Mouse (Mus musculus) forebrain, embryonic 11.5 days (tissue): ENCODE results near the gene Igfbp5. TPM values are rescaled to one million over a fixed set of nuclear protein-coding genes. Genes with fewer than 3 reads are reported as not detected.
A peak's percentile ranks its signal among the peaks of the same experiment; 100 is the strongest.

Experiments
- ATAC-seq: fragments of 200-750 bp; cut with Nextera tagmentation; replicated peaks from 2 replicates; pipeline ENCODE4 v1.8.0; 2017; ENCODE audit warnings: moderate TSS enrichment; ENCODE audit not compliant: low FRiP score
- DNase-seq: peaks from one replicate; pipeline ENCODE4 v3.0.0-alpha.2; 2017; ENCODE audit warnings: low spot score
- H3K27ac ChIP-seq: fragments of 300-500 bp; sonication (generic); 2 replicates; pipeline ENCODE4 v1.5.1; 2014; ENCODE audit warnings: low read depth, low read length
- H3K27me3 ChIP-seq: fragments of 300-500 bp; sonication (generic); 2 replicates; pipeline ENCODE4 v1.6.1; 2014; ENCODE audit warnings: mild to moderate bottlenecking, low read length, mixed read lengths; ENCODE audit not compliant: control insufficient read depth, insufficient read depth
- H3K36me3 ChIP-seq: fragments of 300-500 bp; sonication (generic); 2 replicates; pipeline ENCODE4 v1.6.1; 2014; ENCODE audit warnings: mild to moderate bottlenecking, low read length, moderate library complexity, mixed read lengths; ENCODE audit not compliant: control insufficient read depth, insufficient read depth
- H3K4me1 ChIP-seq: fragments of 300-500 bp; sonication (generic); replicated peaks from 2 replicates; pipeline ENCODE4 v1.6.1; 2014; ENCODE audit warnings: low read length, mixed read lengths; ENCODE audit not compliant: control insufficient read depth, insufficient read depth
- H3K4me2 ChIP-seq: fragments of 300-500 bp; sonication (generic); 2 replicates; pipeline ENCODE4 v1.6.1; 2014; ENCODE audit warnings: low read depth, mild to moderate bottlenecking, low read length, moderate library complexity, mixed read lengths; ENCODE audit not compliant: severe bottlenecking
- H3K4me3 ChIP-seq: fragments of 300-500 bp; sonication (generic); 2 replicates; pipeline ENCODE4 v1.5.1; 2014; ENCODE audit warnings: low read depth, low read length
- H3K9ac ChIP-seq: fragments of 300-500 bp; sonication (generic); 2 replicates; pipeline ENCODE4 v1.6.1; 2014; ENCODE audit warnings: low read length
- H3K9me3 ChIP-seq: fragments of 300-500 bp; sonication (generic); 2 replicates; pipeline ENCODE4 v1.6.1; 2016; ENCODE audit warnings: low read length, mixed read lengths; ENCODE audit not compliant: control insufficient read depth
- WGBS: fragments of 180-500 bp; shearing (Covaris S2); extraction: QIAGEN DNeasy Blood & Tissue Kit; methylation state at CpG from one replicate; pipeline ENCODE4 v1.1.7; 2014; 5-methylcytosine and 5-hydroxymethylcytosine counted together
- polyA plus RNA-seq: library from polyadenylated mRNA; unstranded; fragments of >200 nt; fragmentation: Nextera tagmentation; extraction: Ambion mirVana; gene quantifications from 2 replicates; pipeline ENCODE4 v1.2.1, GENCODE M21; 2014

Gene Igfbp5
- polyA plus RNA-seq, 1 experiment from 2014 or later: 35.7 TPM

DNA sequence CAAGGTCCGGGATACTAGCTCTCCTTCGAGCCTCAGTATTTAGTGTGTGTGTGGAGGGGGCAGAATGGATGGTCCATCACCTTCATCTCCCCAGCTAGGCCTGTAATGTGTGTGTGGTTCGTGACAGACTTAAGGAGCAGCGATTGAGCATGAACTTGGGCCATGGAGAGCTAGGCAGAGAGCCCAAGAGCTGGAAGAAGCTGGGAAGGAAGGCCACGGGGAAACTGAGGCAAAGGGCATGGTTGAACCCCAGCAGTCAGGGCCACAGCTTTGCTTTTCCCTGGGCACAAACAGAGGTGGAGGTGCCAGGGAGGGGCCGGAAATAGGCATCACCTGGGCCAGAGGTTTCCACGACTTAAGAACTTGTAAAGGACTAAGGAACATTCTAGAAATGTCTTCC, 17.5 kb downstream of the Igfbp5 start:
- Histone ChIP-seq H3K27me3 (no peaks in the 10 kb centered on the region), H3K4me1 (peaks cover 3% of the 10 kb centered on the region; the same call in 1 of the 2 replicates), H3K27ac (no peak overlapping the region), H3K4me3 (no peak overlapping the region), H3K36me3 (no peaks in the 10 kb centered on the region; the same call in 1 of the 2 replicates), H3K4me2 (no peak overlapping the region), H3K9me3 (no peaks in the 10 kb centered on the region), H3K9ac (no peak overlapping the region)
- ATAC-seq: no peak
- 87% methylated on average over 7 of the region's 7 CpGs for WGBS
- DNase-seq: no peak

DNA sequence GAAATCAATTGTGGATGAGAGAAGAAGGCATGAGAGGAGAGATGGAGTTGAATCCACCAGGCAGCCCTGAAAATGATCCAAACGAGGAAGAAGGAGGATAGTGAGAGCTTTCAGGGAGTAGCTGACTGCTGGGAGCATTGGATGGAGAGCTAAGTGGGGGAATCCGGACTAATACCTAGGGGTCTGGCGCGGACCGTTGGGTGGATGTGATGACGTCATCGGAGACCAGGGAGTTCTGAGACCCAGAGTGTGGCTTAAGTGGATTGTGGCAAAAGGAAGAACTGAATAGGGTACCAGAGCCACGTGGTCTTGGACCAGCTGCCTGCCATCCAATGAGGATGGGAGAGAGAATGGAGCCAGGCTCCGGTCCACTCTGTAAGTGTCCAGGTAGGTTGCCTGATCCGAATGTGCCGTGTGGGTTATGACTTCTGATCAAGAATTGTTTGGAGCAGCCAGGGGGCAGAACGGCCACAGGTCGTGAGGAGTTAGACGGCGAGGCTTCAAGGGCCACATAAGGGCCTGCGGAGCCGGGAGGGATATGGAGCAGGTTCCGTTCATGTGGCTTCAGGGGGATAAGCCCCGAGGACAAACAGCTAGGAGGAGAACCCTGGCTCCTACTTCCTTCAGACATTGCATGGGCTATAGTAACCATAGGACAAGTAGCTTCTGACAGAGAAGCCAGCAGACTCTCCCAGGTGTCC, 18.3 kb downstream of the Igfbp5 start:
- ATAC-seq: no peak

GRCm38 (mm10) chr1:72855729-72856128, 19.0 kb downstream of the Igfbp5 start:
- no peaks in the 10 kb centered on the region for H3K27me3 ChIP-seq
- H3K36me3 ChIP-seq: peaks cover 2% of the 10 kb centered on the region; the same call in 1 of the 2 replicates
- DNase-seq (no peak), ATAC-seq (no peak)
- no peak overlapping the region for H3K9ac ChIP-seq
- 87% methylated on average over 10 of the region's 10 CpGs for WGBS
- no peaks in the 10 kb centered on the region for H3K9me3 ChIP-seq
- peaks cover 3% of the 10 kb centered on the region; the same call in 1 of the 2 replicates for H3K4me1 ChIP-seq
- H3K4me3 ChIP-seq: no peak overlapping the region
- H3K4me2 ChIP-seq: no peak overlapping the region
- H3K27ac ChIP-seq: no peak overlapping the region

More for the DNA sequence above, 18.3 kb downstream of the Igfbp5 start:
- no peak overlapping the region for H3K27ac ChIP-seq
- H3K4me3 ChIP-seq: no peak overlapping the region
- DNase-seq: no peak
- H3K9me3 ChIP-seq: no peaks in the 10 kb centered on the region
- WGBS: 85% methylated on average over 19 of the region's 19 CpGs
- no peak overlapping the region for H3K4me2 ChIP-seq
- H3K27me3 ChIP-seq: no peaks in the 10 kb centered on the region
- no peaks in the 10 kb centered on the region; the same call in 1 of the 2 replicates for H3K36me3 ChIP-seq
- H3K4me1 ChIP-seq: peaks cover 3% of the 10 kb centered on the region; the same call in 1 of the 2 replicates
- no peak overlapping the region for H3K9ac ChIP-seq

DNA sequence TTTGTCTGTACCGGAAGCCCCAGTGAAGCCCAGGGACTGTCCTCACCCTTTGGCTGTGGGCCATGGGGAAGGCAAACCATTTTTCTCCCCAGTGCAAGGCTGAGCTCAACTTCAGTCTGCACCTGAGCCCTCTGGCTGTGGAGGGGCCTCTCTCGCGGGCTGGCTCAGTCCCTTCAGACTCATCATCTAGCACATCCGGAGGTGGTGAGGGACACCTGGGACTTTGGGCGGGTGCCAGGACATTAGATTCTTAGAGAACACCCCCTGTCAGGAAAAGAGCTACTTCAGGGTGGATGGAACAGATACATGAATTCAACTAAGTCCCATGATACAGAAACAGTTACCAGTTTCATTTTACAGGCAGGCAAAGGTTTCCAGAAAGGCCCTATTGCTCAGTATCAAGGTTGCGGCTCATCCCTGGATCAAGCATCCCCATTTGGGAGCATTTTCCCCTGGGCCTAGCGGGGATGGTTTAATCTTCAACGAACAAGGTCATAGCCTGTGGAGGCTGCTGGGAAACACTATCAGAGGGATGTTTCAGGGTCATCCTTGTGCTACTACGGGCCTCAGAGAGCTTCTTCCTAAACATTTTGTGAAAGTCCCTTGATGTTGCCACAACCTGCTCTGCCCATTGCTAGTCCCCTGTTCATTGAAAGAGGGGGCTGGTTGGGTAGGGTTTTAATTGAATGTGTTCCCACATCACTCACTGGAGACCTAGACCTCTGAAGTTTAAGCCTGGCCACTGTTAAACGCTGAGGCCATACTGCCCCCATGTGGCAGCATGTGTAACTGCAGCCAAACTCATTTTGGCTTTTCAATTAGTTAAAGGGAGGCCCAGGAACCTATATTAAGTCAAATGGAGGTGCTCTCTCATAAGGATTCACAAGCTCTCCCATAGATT, 20.1 kb downstream of the Igfbp5 start:
- Histone ChIP-seq H3K4me2 (no peak overlapping the region), H3K36me3 (peaks cover 4% of the 10 kb centered on the region; the same call in 1 of the 2 replicates), H3K4me1 (peaks cover 3% of the 10 kb centered on the region; the same call in 1 of the 2 replicates), H3K27ac (peak overlapping the region; percentile 37), H3K9ac (peak overlapping the region; percentile 8; the same call in 1 of the 2 replicates), H3K4me3 (no peak overlapping the region), H3K9me3 (no peaks in the 10 kb centered on the region), H3K27me3 (no peaks in the 10 kb centered on the region)
- ATAC-seq (peak; percentile 52; the same call in 1 of the 2 replicates), DNase-seq (peak; percentile 77)
- 53% methylated on average over 10 of the region's 10 CpGs for WGBS

- H3K9ac ChIP-seq: no peak overlapping the region
- no peaks in the 10 kb centered on the region for H3K27me3 ChIP-seq
- H3K4me2 ChIP-seq: no peak overlapping the region
- no peak for ATAC-seq
- DNase-seq: no peak
- H3K9me3 ChIP-seq: no peaks in the 10 kb centered on the region
- H3K4me1 ChIP-seq: 0 out of 2 replicates have a peak, but pooled peaks cover 3% of the 10 kb centered on the region
- no peak overlapping the region for H3K4me3 ChIP-seq
- H3K36me3 ChIP-seq: peaks cover 4% of the 10 kb centered on the region; the same call in 1 of the 2 replicates
- no peak overlapping the region for H3K27ac ChIP-seq
- WGBS: 82% methylated on average over 1 of the region's 1 CpGs
Observed at GRCm38 (mm10) chr1:72853759-72854158, 20.9 kb downstream of the Igfbp5 start.

DNA sequence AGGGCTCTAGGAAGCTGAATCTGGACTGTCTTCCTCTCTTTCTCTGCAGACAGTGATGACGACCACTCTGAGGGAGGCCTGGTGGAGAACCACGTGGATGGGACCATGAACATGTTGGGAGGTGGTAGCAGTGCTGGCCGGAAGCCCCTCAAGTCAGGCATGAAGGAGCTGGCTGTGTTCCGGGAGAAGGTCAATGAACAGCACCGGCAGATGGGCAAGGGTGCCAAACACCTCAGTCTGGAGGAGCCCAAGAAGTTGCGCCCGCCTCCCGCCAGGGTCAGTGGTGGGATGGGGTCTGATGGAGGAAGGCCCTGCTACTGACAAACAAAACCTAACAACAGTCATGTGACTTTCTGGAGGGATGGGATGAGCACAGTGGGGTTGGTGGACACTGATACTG, 25.6 kb downstream of the Igfbp5 start:
- H3K27ac ChIP-seq: no peak overlapping the region
- no peaks in the 10 kb centered on the region for H3K9me3 ChIP-seq
- 94% methylated on average over 8 of the region's 8 CpGs for WGBS
- no peak overlapping the region for H3K4me2 ChIP-seq
- no peaks in the 10 kb centered on the region for H3K27me3 ChIP-seq
- no peaks in the 10 kb centered on the region for H3K4me1 ChIP-seq
- ATAC-seq: no peak
- no peak overlapping the region for H3K4me3 ChIP-seq
- no peak overlapping the region for H3K9ac ChIP-seq
- no peak for DNase-seq
- H3K36me3 ChIP-seq: peaks cover 4% of the 10 kb centered on the region; the same call in 1 of the 2 replicates

DNA sequence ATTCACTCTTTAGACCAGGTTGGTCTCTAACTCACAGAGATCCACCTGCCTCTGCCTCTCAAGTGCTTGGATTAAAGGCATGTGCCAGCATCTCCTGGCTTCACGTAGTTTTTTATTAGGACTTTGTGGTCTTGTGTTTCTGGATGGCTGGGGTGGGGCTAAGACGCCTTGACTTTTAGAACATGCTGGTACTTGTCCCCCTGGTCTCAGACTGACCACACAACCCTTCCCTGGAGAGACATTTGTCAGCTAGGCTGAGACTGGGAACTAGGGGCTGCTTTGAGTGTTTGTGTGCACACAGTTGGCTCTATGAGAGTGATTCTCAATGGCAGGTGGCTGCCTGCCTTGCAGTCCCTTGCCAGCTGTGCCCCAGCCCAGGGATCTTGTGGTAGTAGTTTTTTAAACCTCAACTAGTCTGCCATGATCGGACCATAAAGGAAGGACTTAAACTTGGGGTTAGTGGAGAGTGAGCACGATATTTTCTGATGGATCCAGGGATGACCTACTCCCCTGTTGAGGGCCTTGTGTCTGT, 26.8 kb downstream of the Igfbp5 start:
- Histone ChIP-seq H3K27me3 (no peaks in the 10 kb centered on the region), H3K9me3 (no peaks in the 10 kb centered on the region), H3K9ac (no peak overlapping the region), H3K4me2 (no peak overlapping the region), H3K36me3 (peaks cover 4% of the 10 kb centered on the region; the same call in 1 of the 2 replicates), H3K4me3 (no peak overlapping the region), H3K27ac (no peak overlapping the region), H3K4me1 (no peaks in the 10 kb centered on the region)
- ATAC-seq (no peak), DNase-seq (no peak)
- 91% methylated on average over 4 of the region's 4 CpGs for WGBS

GRCm38 (mm10) chr1:72844675-72845074, 30.0 kb downstream of the Igfbp5 start:
- 90% methylated on average over 6 of the region's 6 CpGs for WGBS
- no peak overlapping the region for H3K4me2 ChIP-seq
- no peaks in the 10 kb centered on the region for H3K4me1 ChIP-seq
- no peaks in the 10 kb centered on the region for H3K27me3 ChIP-seq
- H3K27ac ChIP-seq: no peak overlapping the region
- no peaks in the 10 kb centered on the region for H3K9me3 ChIP-seq
- no peak overlapping the region for H3K9ac ChIP-seq
- ATAC-seq (no peak), DNase-seq (no peak)
- H3K36me3 ChIP-seq: peaks cover 2% of the 10 kb centered on the region
- no peak overlapping the region for H3K4me3 ChIP-seq
